Mouse (Mus musculus) kidney, embryonic 15.5 days (tissue): ENCODE results near the gene Bend5. TPM values are rescaled to one million over a fixed set of nuclear protein-coding genes. Genes with fewer than 3 reads are reported as not detected.

Experiments
- ATAC-seq: fragments of 200-750 bp; cut with Nextera tagmentation; replicated peaks from 2 replicates; pipeline ENCODE4 v1.8.0; 2017; ENCODE audit warnings: moderate TSS enrichment; ENCODE audit not compliant: low FRiP score
- H3K27ac ChIP-seq: fragments of 300-500 bp; sonication (generic); 2 replicates; pipeline ENCODE4 v1.5.1; 2015; ENCODE audit warnings: mild to moderate bottlenecking, inconsistent platforms
- H3K27me3 ChIP-seq: fragments of 300-500 bp; sonication (generic); 2 replicates; pipeline ENCODE4 v1.6.1; 2015; ENCODE audit warnings: inconsistent platforms
- H3K36me3 ChIP-seq: fragments of 300-500 bp; sonication (generic); 2 replicates; pipeline ENCODE4 v1.6.1; 2015; ENCODE audit warnings: inconsistent platforms
- H3K4me1 ChIP-seq: fragments of 300-500 bp; sonication (generic); 2 replicates; pipeline ENCODE4 v1.6.1; 2015; ENCODE audit warnings: inconsistent platforms
- H3K4me2 ChIP-seq: fragments of 300-500 bp; sonication (generic); 2 replicates; pipeline ENCODE4 v1.6.1; 2015; ENCODE audit warnings: moderate library complexity, mild to moderate bottlenecking, inconsistent platforms
- H3K4me3 ChIP-seq: fragments of 300-500 bp; sonication (generic); replicated peaks from 2 replicates; pipeline ENCODE4 v1.5.1; 2015; ENCODE audit warnings: mild to moderate bottlenecking, inconsistent platforms
- H3K9ac ChIP-seq: fragments of 300-500 bp; sonication (generic); 2 replicates; pipeline ENCODE4 v1.6.1; 2015; ENCODE audit warnings: mild to moderate bottlenecking, inconsistent platforms
- H3K9me3 ChIP-seq: fragments of 300-500 bp; sonication (generic); replicated peaks from 2 replicates; pipeline ENCODE4 v1.6.1; 2016; ENCODE audit warnings: inconsistent platforms
- WGBS: fragments of 180-500 bp; shearing (Covaris S2); methylation state at CpG from one replicate; pipeline ENCODE4 v1.1.7; 2015; ENCODE audit warnings: mixed read lengths; 5-methylcytosine and 5-hydroxymethylcytosine counted together
- polyA plus RNA-seq: library from polyadenylated mRNA; unstranded; fragments of >200 nt; fragmentation: Nextera tagmentation; extraction: Ambion mirVana; gene quantifications from 2 replicates; pipeline ENCODE4 v1.2.1, GENCODE M21; 2015

Bend5 gene
- 25.5 and 26.3 TPM in 2 replicates for polyA plus RNA-seq

GRCm38 (mm10) chr4:111414818-111415488 is at the start of gene Bend5:
Bend5 (plus strand) TSS chr4:111415006.
- peaks cover 20% of the 10 kb centered on the region for H3K4me1 ChIP-seq
- WGBS: under 1% methylated on average over 63 of the region's 66 CpGs
- peak; percentile 97 for ATAC-seq

GRCm38 (mm10) chr4:111367771-111368170 is 47.0 kb upstream of the Bend5 start:
- Histone ChIP-seq H3K4me2 (no peak overlapping the region), H3K27ac (no peak overlapping the region), H3K9me3 (no peaks in the 10 kb centered on the region), H3K27me3 (no peaks in the 10 kb centered on the region), H3K4me1 (no peaks in the 10 kb centered on the region), H3K9ac (no peak overlapping the region), H3K4me3 (no peak overlapping the region), H3K36me3 (no peaks in the 10 kb centered on the region)
- no peak for ATAC-seq
- 75% methylated on average over 2 of the region's 2 CpGs for WGBS

More at GRCm38 (mm10) chr4:111414818-111415488, at the start of gene Bend5:
- Histone ChIP-seq H3K4me3 (peak within 1 kb of the TSS; percentile 67), H3K9me3 (no peaks in the 10 kb centered on the region), H3K27me3 (no peaks in the 10 kb centered on the region), H3K27ac (peak within 1 kb of the TSS; percentile 88), H3K36me3 (peaks cover 17% of the 10 kb centered on the region), H3K4me2 (peak within 1 kb of the TSS; percentile 73), H3K9ac (peak within 1 kb of the TSS; percentile 75)

- peak; percentile 81; the same call in 1 of the 2 replicates for ATAC-seq
- no peak overlapping the region for H3K9ac ChIP-seq
- H3K27ac ChIP-seq: peak overlapping the region; percentile 41; the same call in 1 of the 2 replicates
- H3K4me1 ChIP-seq: no peaks in the 10 kb centered on the region
- H3K27me3 ChIP-seq: no peaks in the 10 kb centered on the region
- no peaks in the 10 kb centered on the region for H3K36me3 ChIP-seq
- no peaks in the 10 kb centered on the region for H3K9me3 ChIP-seq
- H3K4me3 ChIP-seq: no peak overlapping the region
- no peak overlapping the region for H3K4me2 ChIP-seq
These were observed 37.6 kb upstream of the Bend5 start for GRCm38 (mm10) chr4:111377159-111377558.

- H3K27me3 ChIP-seq: no peaks in the 10 kb centered on the region
- no peaks in the 10 kb centered on the region for H3K36me3 ChIP-seq
- H3K9ac ChIP-seq: no peak overlapping the region
- no peaks in the 10 kb centered on the region for H3K9me3 ChIP-seq
- peak overlapping the region; percentile 18; the same call in 1 of the 2 replicates for H3K27ac ChIP-seq
- no peak for ATAC-seq
- WGBS: 91% methylated on average over 3 of the region's 3 CpGs
- H3K4me1 ChIP-seq: no peaks in the 10 kb centered on the region
- no peak overlapping the region for H3K4me3 ChIP-seq
- no peak overlapping the region for H3K4me2 ChIP-seq
These were observed 36.7 kb upstream of the Bend5 start for GRCm38 (mm10) chr4:111378071-111378470.

GRCm38 (mm10) chr4:111383101-111383500 is 31.7 kb upstream of the Bend5 start:
- H3K36me3 ChIP-seq: no peaks in the 10 kb centered on the region
- 52% methylated on average over 2 of the region's 2 CpGs for WGBS
- no peak overlapping the region for H3K4me2 ChIP-seq
- no peaks in the 10 kb centered on the region for H3K9me3 ChIP-seq
- H3K4me3 ChIP-seq: no peak overlapping the region
- H3K4me1 ChIP-seq: no peaks in the 10 kb centered on the region
- peak; percentile 43; the same call in 1 of the 2 replicates for ATAC-seq
- no peak overlapping the region for H3K9ac ChIP-seq
- no peak overlapping the region for H3K27ac ChIP-seq
- H3K27me3 ChIP-seq: no peaks in the 10 kb centered on the region

GRCm38 (mm10) chr4:111390736-111391135 is 24.1 kb upstream of the Bend5 start:
- Histone ChIP-seq H3K27me3 (no peaks in the 10 kb centered on the region), H3K9ac (no peak overlapping the region), H3K27ac (no peak overlapping the region), H3K4me3 (no peak overlapping the region), H3K9me3 (no peaks in the 10 kb centered on the region), H3K36me3 (no peaks in the 10 kb centered on the region), H3K4me2 (no peak overlapping the region), H3K4me1 (no peaks in the 10 kb centered on the region)
- ATAC-seq: no peak

- no peaks in the 10 kb centered on the region for H3K27me3 ChIP-seq
- no peaks in the 10 kb centered on the region for H3K4me1 ChIP-seq
- H3K27ac ChIP-seq: no peak overlapping the region
- H3K9ac ChIP-seq: no peak overlapping the region
- H3K36me3 ChIP-seq: no peaks in the 10 kb centered on the region
- H3K9me3 ChIP-seq: no peaks in the 10 kb centered on the region
- ATAC-seq: no peak
- H3K4me2 ChIP-seq: no peak overlapping the region
- H3K4me3 ChIP-seq: no peak overlapping the region
These were observed 15.0 kb upstream of the Bend5 start for GRCm38 (mm10) chr4:111399784-111400183.

GRCm38 (mm10) chr4:111400676-111401075 is 14.1 kb upstream of the Bend5 start:
- ATAC-seq: no peak
- H3K4me3 ChIP-seq: no peak overlapping the region
- no peaks in the 10 kb centered on the region for H3K36me3 ChIP-seq
- H3K27me3 ChIP-seq: no peaks in the 10 kb centered on the region
- no peak overlapping the region for H3K4me2 ChIP-seq
- WGBS: 17% methylated on average over 2 of the region's 2 CpGs
- no peaks in the 10 kb centered on the region for H3K9me3 ChIP-seq
- no peaks in the 10 kb centered on the region for H3K4me1 ChIP-seq
- H3K27ac ChIP-seq: no peak overlapping the region
- no peak overlapping the region for H3K9ac ChIP-seq

GRCm38 (mm10) chr4:111403243-111403642 is 11.6 kb upstream of the Bend5 start:
- Histone ChIP-seq H3K9me3 (no peaks in the 10 kb centered on the region), H3K9ac (no peak overlapping the region), H3K4me2 (no peak overlapping the region), H3K27ac (no peak overlapping the region), H3K4me3 (no peak overlapping the region), H3K27me3 (no peaks in the 10 kb centered on the region), H3K4me1 (no peaks in the 10 kb centered on the region), H3K36me3 (no peaks in the 10 kb centered on the region)
- 57% methylated on average over 1 of the region's 1 CpGs for WGBS
- ATAC-seq: no peak

- Histone ChIP-seq H3K4me2 (no peak overlapping the region), H3K27me3 (no peaks in the 10 kb centered on the region), H3K9me3 (no peaks in the 10 kb centered on the region), H3K4me3 (no peak overlapping the region), H3K4me1 (peaks cover 6% of the 10 kb centered on the region), H3K27ac (no peak overlapping the region), H3K9ac (no peak overlapping the region), H3K36me3 (no peaks in the 10 kb centered on the region)
- no peak for ATAC-seq
- 76% methylated on average over 4 of the region's 4 CpGs for WGBS
These were observed 4.1 kb upstream of the Bend5 start for GRCm38 (mm10) chr4:111410731-111411130.

GRCm38 (mm10) chr4:111414399-111414798 is 407 bp upstream of the Bend5 start:
- no peaks in the 10 kb centered on the region for H3K9me3 ChIP-seq
- ATAC-seq: peak; percentile 66
- H3K4me1 ChIP-seq: peaks cover 20% of the 10 kb centered on the region
- H3K36me3 ChIP-seq: peaks cover 12% of the 10 kb centered on the region
- H3K27me3 ChIP-seq: no peaks in the 10 kb centered on the region
- WGBS: 2% methylated on average over 6 of the region's 6 CpGs
- peak overlapping the region; percentile 67 for H3K4me3 ChIP-seq
- peak overlapping the region; percentile 75 for H3K9ac ChIP-seq
- H3K27ac ChIP-seq: peak overlapping the region; percentile 88
- peak overlapping the region; percentile 73 for H3K4me2 ChIP-seq

GRCm38 (mm10) chr4:111416126-111416525 is 1.3 kb downstream of the Bend5 start:
- ATAC-seq: no peak
- Histone ChIP-seq H3K4me3 (peak overlapping the region; percentile 67), H3K27me3 (no peaks in the 10 kb centered on the region), H3K9ac (peak overlapping the region; percentile 75; the same call in 1 of the 2 replicates), H3K27ac (peak overlapping the region; percentile 88; the same call in 1 of the 2 replicates), H3K9me3 (no peaks in the 10 kb centered on the region), H3K36me3 (peaks cover 21% of the 10 kb centered on the region), H3K4me1 (peaks cover 20% of the 10 kb centered on the region), H3K4me2 (peak overlapping the region; percentile 73)
- 67% methylated on average over 3 of the region's 3 CpGs for WGBS

- Histone ChIP-seq H3K4me3 (no peak overlapping the region), H3K9ac (0 out of 2 replicates have a peak overlapping the region, but pooled peaks have one; percentile 75), H3K4me1 (peaks cover 20% of the 10 kb centered on the region), H3K9me3 (no peaks in the 10 kb centered on the region), H3K27ac (no peak overlapping the region), H3K4me2 (peak overlapping the region; percentile 73), H3K27me3 (no peaks in the 10 kb centered on the region), H3K36me3 (peaks cover 21% of the 10 kb centered on the region)
- ATAC-seq: no peak
- 58% methylated on average over 3 of the region's 3 CpGs for WGBS
These were observed 1.7 kb downstream of the Bend5 start for GRCm38 (mm10) chr4:111416551-111416950.
